Mouse (Mus musculus): Measurements from ENCODE around the gene Fsd1. TPM values are rescaled to one million over a fixed set of nuclear protein-coding genes. Genes with fewer than 3 reads are reported as not detected.
A peak's percentile ranks its signal among the peaks of the same experiment; 100 is the strongest.

Fsd1 gene
- polyA plus RNA-seq, 1 experiment from 2014 or later, result 218 TPM

DNA sequence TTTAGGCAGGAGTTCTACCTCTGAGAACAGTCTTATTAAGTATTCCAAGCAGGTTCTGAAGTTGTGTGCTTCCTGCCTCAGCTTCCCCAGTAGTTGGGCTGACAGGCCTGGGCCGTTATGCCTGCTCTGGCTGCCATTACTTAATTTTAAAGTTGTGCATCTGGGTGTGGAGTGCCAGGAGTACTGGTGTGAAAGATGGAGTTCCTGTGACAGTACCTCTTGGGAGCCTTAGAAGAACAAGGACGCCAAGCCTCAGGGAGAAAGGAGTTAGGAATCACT, 23.6 kb downstream of the Fsd1 start:
- Histone ChIP-seq H3K9ac (ENCODE audit: low read depth, low read length) (peak overlapping the region; percentile 89), H3K36me3 (ENCODE audit: control insufficient read depth, insufficient read depth, low read length) (peaks cover 8% of the 10 kb centered on the region; the same call in 1 of the 2 replicates), H3K27ac (ENCODE audit: low read length) (peak overlapping the region; percentile 97), H3K4me1 (ENCODE audit: control insufficient read depth, insufficient read depth, low read length) (peaks cover 26% of the 10 kb centered on the region), H3K4me3 (ENCODE audit: low read depth, low read length) (peak overlapping the region; percentile 79), H3K27me3 (ENCODE audit: control insufficient read depth, insufficient read depth, low read depth, low read length) (no peaks in the 10 kb centered on the region), H3K9me3 (replicated peaks; ENCODE audit: control insufficient read depth, low read length, poor library complexity, severe bottlenecking) (no peaks in the 10 kb centered on the region), H3K4me2 (ENCODE audit: low read length) (peak overlapping the region; percentile 95)
- ATAC-seq, result no peak
- WGBS, result 41% methylated on average over 2 of the region's 2 CpGs

- H3K4me1 ChIP-seq (ENCODE audit: control insufficient read depth, insufficient read depth, low read length), result peaks cover 26% of the 10 kb centered on the region
- H3K9ac ChIP-seq (ENCODE audit: low read depth, low read length), result peak overlapping the region; percentile 89
- H3K27ac ChIP-seq (ENCODE audit: low read length), result peak overlapping the region; percentile 97
- WGBS, result 69% methylated on average over 14 of the region's 14 CpGs
- H3K27me3 ChIP-seq (ENCODE audit: control insufficient read depth, insufficient read depth, low read depth, low read length), result no peaks in the 10 kb centered on the region
- H3K36me3 ChIP-seq (ENCODE audit: control insufficient read depth, insufficient read depth, low read length), result peaks cover 11% of the 10 kb centered on the region; the same call in 1 of the 2 replicates
- peak overlapping the region; percentile 95 for H3K4me2 ChIP-seq (ENCODE audit: low read length)
- H3K4me3 ChIP-seq (ENCODE audit: low read depth, low read length), result peak overlapping the region; percentile 79
- no peaks in the 10 kb centered on the region for H3K9me3 ChIP-seq (replicated peaks; ENCODE audit: control insufficient read depth, low read length, poor library complexity, severe bottlenecking)
- ATAC-seq, result no peak
Measured at GRCm38 (mm10) chr17:56010255-56010654, 23.9 kb downstream of the Fsd1 start.

GRCm38 (mm10) chr17:56010681-56011080, 24.4 kb downstream of the Fsd1 start:
- peak overlapping the region; percentile 79 for H3K4me3 ChIP-seq (ENCODE audit: low read depth, low read length)
- 8% methylated on average over 9 of the region's 9 CpGs for WGBS
- H3K27me3 ChIP-seq (ENCODE audit: control insufficient read depth, insufficient read depth, low read depth, low read length), result no peaks in the 10 kb centered on the region
- peaks cover 16% of the 10 kb centered on the region for H3K36me3 ChIP-seq (ENCODE audit: control insufficient read depth, insufficient read depth, low read length)
- H3K9me3 ChIP-seq (replicated peaks; ENCODE audit: control insufficient read depth, low read length, poor library complexity, severe bottlenecking), result no peaks in the 10 kb centered on the region
- no peak for ATAC-seq
- peak overlapping the region; percentile 95 for H3K4me2 ChIP-seq (ENCODE audit: low read length)
- no peak overlapping the region for H3K27ac ChIP-seq (ENCODE audit: low read length)
- peak overlapping the region; percentile 89 for H3K9ac ChIP-seq (ENCODE audit: low read depth, low read length)
- H3K4me1 ChIP-seq (ENCODE audit: control insufficient read depth, insufficient read depth, low read length), result peaks cover 26% of the 10 kb centered on the region

DNA sequence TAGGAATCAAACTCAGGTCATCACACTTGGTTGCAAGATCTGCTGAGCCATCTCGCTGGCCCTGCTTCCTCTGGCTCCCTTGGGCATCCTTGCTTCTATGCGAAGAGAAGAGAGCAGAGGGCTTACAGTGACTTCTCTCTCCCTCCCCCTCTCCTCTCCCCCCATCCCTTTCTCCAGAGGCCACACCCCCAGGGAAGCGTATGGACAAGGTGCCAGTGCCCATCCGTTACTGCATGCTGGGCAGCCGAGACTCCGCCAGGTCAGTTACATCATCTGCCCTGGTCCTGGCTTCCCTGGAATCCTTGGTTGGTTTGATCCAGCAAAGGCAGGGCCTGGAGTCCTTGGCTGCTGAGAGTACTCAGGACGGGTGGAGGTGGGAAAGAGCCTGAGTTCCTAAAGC, 25.1 kb downstream of the Fsd1 start:
- H3K4me1 ChIP-seq (ENCODE audit: control insufficient read depth, insufficient read depth, low read length), result peaks cover 26% of the 10 kb centered on the region
- H3K9ac ChIP-seq (ENCODE audit: low read depth, low read length), result no peak overlapping the region
- no peak for ATAC-seq
- no peak overlapping the region for H3K27ac ChIP-seq (ENCODE audit: low read length)
- H3K4me3 ChIP-seq (ENCODE audit: low read depth, low read length), result no peak overlapping the region
- no peaks in the 10 kb centered on the region for H3K27me3 ChIP-seq (ENCODE audit: control insufficient read depth, insufficient read depth, low read depth, low read length)
- H3K4me2 ChIP-seq (ENCODE audit: low read length), result no peak overlapping the region
- WGBS, result 90% methylated on average over 7 of the region's 7 CpGs
- no peaks in the 10 kb centered on the region for H3K9me3 ChIP-seq (replicated peaks; ENCODE audit: control insufficient read depth, low read length, poor library complexity, severe bottlenecking)
- H3K36me3 ChIP-seq (ENCODE audit: control insufficient read depth, insufficient read depth, low read length), result peaks cover 23% of the 10 kb centered on the region

GRCm38 (mm10) chr17:56015293-56015692, 29.0 kb downstream of the Fsd1 start:
- H3K36me3 ChIP-seq (ENCODE audit: control insufficient read depth, insufficient read depth, low read length), result peaks cover 49% of the 10 kb centered on the region
- ATAC-seq, result no peak

GRCm38 (mm10) chr17:56016382-56016781, 30.1 kb downstream of the Fsd1 start:
- Histone ChIP-seq H3K36me3 (ENCODE audit: control insufficient read depth, insufficient read depth, low read length) (peaks cover 49% of the 10 kb centered on the region), H3K27me3 (ENCODE audit: control insufficient read depth, insufficient read depth, low read depth, low read length) (no peaks in the 10 kb centered on the region), H3K4me2 (ENCODE audit: low read length) (no peak overlapping the region), H3K9ac (ENCODE audit: low read depth, low read length) (no peak overlapping the region), H3K9me3 (replicated peaks; ENCODE audit: control insufficient read depth, low read length, poor library complexity, severe bottlenecking) (no peaks in the 10 kb centered on the region), H3K4me3 (ENCODE audit: low read depth, low read length) (no peak overlapping the region), H3K4me1 (ENCODE audit: control insufficient read depth, insufficient read depth, low read length) (peaks cover 4% of the 10 kb centered on the region), H3K27ac (ENCODE audit: low read length) (peak overlapping the region; percentile 20; the same call in 1 of the 2 replicates)
- WGBS, result 84% methylated on average over 8 of the region's 8 CpGs
- ATAC-seq, result no peak

More at GRCm38 (mm10) chr17:56015293-56015692, 29.0 kb downstream of the Fsd1 start:
- H3K27me3 ChIP-seq (ENCODE audit: control insufficient read depth, insufficient read depth, low read depth, low read length), result no peaks in the 10 kb centered on the region
- H3K27ac ChIP-seq (ENCODE audit: low read length), result no peak overlapping the region
- peaks cover 15% of the 10 kb centered on the region for H3K4me1 ChIP-seq (ENCODE audit: control insufficient read depth, insufficient read depth, low read length)
- no peak overlapping the region for H3K4me3 ChIP-seq (ENCODE audit: low read depth, low read length)
- no peak overlapping the region for H3K9ac ChIP-seq (ENCODE audit: low read depth, low read length)
- H3K9me3 ChIP-seq (replicated peaks; ENCODE audit: control insufficient read depth, low read length, poor library complexity, severe bottlenecking), result no peaks in the 10 kb centered on the region
- 96% methylated on average over 9 of the region's 9 CpGs for WGBS
- H3K4me2 ChIP-seq (ENCODE audit: low read length), result no peak overlapping the region

- Histone ChIP-seq H3K36me3 (ENCODE audit: control insufficient read depth, insufficient read depth, low read length) (peaks cover 49% of the 10 kb centered on the region), H3K4me3 (ENCODE audit: low read depth, low read length) (no peak overlapping the region), H3K27ac (ENCODE audit: low read length) (peak overlapping the region; percentile 33), H3K9ac (ENCODE audit: low read depth, low read length) (no peak overlapping the region), H3K27me3 (ENCODE audit: control insufficient read depth, insufficient read depth, low read depth, low read length) (no peaks in the 10 kb centered on the region), H3K4me2 (ENCODE audit: low read length) (no peak overlapping the region), H3K4me1 (ENCODE audit: control insufficient read depth, insufficient read depth, low read length) (peaks cover 3% of the 10 kb centered on the region), H3K9me3 (replicated peaks; ENCODE audit: control insufficient read depth, low read length, poor library complexity, severe bottlenecking) (no peaks in the 10 kb centered on the region)
- ATAC-seq, result no peak
- 82% methylated on average over 15 of the region's 15 CpGs for WGBS
Measured at GRCm38 (mm10) chr17:56016793-56017785, 30.8 kb downstream of the Fsd1 start.

DNA sequence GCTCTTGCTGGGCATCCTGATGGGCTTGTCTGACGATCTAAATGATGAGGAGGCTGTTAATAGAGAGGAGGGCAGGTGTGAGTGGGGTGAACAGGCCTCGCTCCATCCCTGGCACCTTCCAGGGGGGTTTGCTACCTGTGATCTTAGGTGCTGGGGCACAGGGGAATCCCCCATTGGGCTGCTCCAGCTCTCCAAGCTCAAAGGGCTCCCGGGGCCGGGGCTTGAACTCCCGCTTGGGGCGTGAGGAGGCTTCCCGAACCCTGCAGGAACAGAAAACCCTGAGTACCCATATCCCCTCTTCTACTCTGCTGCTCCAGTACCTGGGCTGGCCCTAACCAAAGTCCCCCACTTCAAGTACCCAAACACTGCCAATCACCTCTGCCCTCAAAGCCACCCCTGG, 31.5 kb downstream of the Fsd1 start:
- Histone ChIP-seq H3K36me3 (ENCODE audit: control insufficient read depth, insufficient read depth, low read length) (peaks cover 49% of the 10 kb centered on the region), H3K4me1 (ENCODE audit: control insufficient read depth, insufficient read depth, low read length) (no peaks in the 10 kb centered on the region), H3K4me3 (ENCODE audit: low read depth, low read length) (no peak overlapping the region), H3K9ac (ENCODE audit: low read depth, low read length) (no peak overlapping the region), H3K4me2 (ENCODE audit: low read length) (no peak overlapping the region), H3K27me3 (ENCODE audit: control insufficient read depth, insufficient read depth, low read depth, low read length) (no peaks in the 10 kb centered on the region), H3K27ac (ENCODE audit: low read length) (no peak overlapping the region; the same call in 1 of the 2 replicates), H3K9me3 (replicated peaks; ENCODE audit: control insufficient read depth, low read length, poor library complexity, severe bottlenecking) (no peaks in the 10 kb centered on the region)
- WGBS, result 90% methylated on average over 7 of the region's 7 CpGs
- ATAC-seq, result no peak

Data from midbrain, embryonic 16.5 days (tissue).